Mouse (Mus musculus): ENCODE data around the gene Cacna2d2.

DNA sequence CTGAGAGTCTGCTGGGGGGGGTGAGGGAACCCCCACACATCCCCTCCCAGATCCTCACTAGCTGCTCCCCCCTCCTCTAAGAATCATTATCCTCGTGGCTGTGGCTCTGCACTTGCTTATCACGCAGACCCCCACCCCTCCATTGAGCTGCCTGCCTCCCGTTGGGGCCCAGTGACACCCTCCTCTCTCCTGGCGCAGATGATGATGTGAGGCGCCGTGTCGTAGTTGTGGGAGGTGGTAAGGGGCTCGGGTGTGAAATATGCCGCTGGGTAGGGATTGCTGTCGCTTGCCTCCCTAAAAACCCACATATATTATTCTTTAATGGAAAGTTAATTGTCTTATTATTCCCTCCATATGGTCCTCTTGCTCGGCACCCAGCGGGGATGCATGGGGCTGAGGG lies 31.0 kb downstream of the Cacna2d2 start:
- TF ChIP-seq POLR2A (IDR thresholded peaks at IDR 0.05; ENCODE audit: low read depth, low read length), result no peak
- no peak for TF ChIP-seq CTCF (IDR thresholded peaks at IDR 0.05; ENCODE audit: extremely low read depth, insufficient read length, insufficient replicate concordance, low read depth, low read length)

Measured in small intestine, adult 2 months (tissue).